Mouse (Mus musculus): ENCODE data around the gene Cdc37l1.
A peak's percentile ranks its signal among the peaks of the same experiment; 100 is the strongest.

Gene Cdc37l1

DNA sequence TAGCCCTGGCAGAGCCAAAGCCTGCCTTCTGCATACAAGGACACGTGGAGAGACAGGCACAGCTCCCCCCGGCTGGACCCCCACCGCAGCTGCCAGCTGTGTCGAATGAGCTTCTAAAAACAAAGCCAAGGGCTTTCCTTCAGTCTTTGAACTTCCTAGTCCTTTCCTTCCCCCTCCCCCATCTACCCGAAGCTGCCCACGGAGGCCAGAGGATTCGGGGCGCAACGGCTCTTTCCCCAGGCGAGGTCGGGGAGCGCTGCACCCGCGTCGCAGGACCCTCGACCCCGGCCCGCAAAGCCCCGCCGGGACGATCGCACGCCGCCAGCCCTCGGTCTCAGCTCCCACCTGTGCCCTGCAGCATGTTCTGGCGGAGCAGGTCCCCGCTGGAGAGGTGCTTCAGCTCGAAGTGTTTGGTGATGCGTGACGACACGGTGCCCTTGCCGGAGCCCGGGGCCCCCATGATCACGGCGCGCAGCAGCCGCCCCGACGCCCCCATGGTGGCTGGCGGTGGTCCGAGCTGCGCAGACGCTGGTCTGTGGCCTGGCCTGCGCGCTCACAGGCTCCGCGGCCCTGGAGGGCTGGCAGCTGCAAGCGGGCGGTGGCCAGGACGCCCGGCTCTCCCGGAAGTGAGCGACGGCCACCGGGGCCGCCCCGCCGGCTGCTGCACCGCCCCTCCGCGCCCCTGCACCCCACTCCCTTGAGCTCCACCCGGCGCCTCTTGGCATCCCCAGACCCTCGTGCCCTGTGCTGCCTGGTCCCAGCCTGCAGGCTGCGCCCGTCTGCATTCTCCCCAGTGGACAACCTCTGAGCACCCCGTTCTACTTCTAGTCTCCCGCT lies 57.4 kb downstream of the Cdc37l1 start, which contains the start of gene Ak3:
Gene Ak3, minus strand, starts transcription at position 628 of the 837 bp plus-strand sequence.
- peak; percentile 84 for DNase-seq

DNA sequence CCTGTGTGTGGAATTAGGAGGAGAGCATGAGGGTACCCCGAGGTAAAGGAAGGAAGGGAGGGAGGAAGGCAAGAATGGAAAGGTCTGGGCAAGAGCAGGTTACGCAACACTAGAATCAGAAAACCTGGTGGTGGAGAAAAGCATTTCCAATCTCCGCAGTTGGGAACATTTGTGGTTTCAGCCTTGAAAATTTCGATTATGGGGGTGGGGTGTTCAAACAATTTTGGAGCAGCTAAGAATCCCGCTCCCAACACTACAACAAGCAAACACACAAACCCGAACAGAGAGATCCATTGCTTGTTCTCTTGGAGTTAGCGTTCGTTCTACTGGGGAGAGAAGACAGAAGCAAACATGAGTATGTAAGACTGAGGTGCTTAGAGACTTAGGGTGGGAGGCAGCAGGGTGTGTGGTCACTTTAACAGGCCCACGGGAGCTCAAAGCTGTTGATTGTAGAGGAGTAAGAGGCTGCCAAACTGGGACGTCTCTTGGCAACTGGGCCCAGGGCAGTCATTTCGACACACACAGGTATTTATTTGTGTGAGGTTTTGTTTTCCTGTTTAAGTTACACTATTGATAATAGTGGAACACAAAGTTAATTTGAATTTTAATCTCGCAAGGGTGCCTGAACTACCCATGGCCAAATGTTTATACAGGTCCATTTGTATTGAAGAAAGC lies 59.4 kb downstream of the Cdc37l1 start:
- no peak for DNase-seq

DNA sequence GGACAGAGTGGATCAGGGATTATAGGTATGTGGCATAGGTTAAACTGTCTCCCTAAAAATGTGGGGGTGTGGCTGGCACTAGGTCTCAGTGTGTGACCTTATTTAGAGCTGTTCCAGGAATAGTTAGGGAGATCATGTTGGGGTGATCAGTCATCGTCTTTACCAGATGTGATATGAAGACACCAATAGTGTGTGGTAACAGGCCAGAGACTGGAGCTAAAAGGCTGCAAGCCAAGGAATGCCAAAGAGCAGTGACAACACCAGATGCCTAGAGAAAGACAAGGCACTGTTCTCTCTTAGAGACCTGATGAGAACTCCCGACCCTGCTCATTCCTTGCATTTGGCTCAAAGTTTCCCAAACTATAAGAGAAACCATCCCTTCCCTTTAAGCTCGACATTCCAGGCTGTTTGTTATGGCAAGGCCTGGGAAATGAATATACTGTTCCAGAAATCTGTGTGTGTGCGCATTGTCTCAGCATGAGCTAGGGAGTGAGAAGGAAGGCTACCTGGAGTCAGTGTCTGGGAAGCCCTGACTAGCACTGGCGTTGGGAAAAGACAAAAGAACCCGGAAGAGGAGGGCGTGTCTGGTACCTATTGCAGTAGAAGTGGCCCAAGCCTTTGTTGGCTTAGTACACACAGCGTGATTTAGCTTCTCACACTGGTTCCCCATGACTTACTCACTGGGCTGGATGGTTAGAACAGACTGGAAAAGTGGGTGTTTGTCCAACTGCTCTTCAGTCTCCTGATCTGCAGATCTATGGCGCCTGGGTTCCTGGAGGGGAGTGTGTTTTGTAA lies 60.2 kb downstream of the Cdc37l1 start:
- DNase-seq = no peak

DNA sequence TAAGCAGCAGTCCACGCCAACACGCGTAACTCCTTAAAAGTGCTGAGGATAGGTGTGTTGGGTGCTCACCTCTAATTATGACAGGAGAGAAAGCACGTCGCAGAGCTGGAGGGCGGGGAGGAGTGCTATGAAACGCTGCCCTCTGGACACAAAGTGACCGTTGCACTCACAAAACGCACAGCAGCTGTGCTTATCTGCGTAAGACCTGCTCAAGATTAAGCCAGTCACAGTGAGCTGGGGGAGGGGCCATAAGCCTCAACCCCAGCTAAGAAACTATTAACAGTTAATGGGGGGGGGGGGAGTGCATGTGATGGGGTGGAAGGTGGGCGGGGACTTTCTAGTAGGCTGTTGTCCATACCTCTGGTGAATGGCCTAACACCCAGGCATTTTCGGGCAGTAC lies 62.6 kb downstream of the Cdc37l1 start:
- DNase-seq = no peak

DNA sequence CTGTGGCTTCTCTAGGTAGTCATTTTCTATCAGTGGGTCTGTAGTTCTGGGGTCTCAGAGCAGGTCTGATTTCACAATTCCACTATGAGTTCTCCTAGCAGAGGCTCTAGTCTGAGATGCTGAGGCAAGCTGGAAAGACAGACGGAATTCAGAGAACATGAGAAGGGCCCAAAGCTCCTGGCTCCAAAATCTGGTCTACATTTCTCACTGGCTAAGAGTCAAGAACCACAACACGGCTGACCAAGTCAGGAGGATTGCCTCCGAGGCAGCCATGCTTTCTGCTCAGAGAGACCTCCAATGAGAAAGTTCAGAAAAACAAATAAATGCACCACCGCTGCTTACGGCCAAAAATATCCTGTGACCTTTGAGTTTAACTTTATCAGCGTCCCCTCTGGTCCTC lies 64.4 kb downstream of the Cdc37l1 start:
- DNase-seq = no peak

DNA sequence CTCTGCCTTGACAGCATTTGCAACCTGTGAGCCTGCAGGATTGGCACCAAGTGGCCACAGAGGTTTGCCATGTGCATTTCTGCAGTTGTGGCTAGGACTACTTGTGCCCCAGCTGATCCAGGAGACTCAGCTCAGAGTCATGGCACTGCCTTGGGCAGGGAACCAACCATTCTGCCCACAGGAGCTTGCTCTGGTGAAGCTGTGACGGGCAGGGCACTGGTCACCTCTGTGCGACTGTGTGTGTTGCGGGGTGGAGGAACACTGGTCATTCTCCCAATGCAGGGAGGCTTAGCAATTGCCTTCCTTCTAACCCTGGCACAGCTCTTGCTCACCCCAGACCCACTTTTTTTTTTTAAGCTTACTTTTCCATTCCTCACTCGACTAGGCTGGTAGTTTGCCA lies 65.3 kb downstream of the Cdc37l1 start:
- DNase-seq = no peak

DNA sequence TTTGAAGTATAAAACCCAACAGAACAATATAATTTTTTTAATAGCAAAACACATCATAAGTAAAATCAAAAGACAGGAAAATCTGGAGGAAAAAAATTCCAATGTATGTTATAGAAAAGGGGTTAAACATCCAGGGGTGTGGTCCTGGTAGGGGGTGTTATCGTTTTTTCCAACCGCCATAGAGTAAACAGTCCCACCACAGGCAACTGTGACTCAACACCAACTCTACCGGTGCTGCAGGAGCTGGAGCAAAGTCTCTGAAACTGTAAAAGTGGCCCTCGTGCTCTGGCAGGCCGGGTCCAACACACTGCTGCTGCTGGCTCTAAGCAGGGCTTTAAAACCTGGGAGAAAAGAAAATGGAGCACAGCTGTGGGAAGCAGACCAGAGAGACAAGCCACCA lies 68.6 kb downstream of the Cdc37l1 start:
- no peak for DNase-seq

DNA sequence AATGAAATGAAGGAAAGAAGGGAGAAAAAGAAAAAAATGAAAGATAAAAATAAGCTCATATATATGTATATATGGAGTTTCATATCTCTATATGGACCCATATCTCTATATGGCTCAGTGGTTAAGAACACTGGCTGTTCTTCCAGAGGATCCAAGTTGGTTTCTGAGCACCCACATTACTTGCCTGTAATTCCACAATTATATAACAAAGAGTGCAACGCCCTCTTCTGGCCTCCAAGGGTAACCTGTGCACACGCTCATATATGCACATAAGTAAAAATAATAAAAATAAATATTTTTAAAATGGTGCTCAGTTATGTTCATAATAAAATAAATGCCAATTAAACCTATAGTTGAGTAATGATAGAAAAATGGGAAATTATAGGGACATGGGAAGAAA lies 69.5 kb downstream of the Cdc37l1 start:
- DNase-seq = no peak

DNA sequence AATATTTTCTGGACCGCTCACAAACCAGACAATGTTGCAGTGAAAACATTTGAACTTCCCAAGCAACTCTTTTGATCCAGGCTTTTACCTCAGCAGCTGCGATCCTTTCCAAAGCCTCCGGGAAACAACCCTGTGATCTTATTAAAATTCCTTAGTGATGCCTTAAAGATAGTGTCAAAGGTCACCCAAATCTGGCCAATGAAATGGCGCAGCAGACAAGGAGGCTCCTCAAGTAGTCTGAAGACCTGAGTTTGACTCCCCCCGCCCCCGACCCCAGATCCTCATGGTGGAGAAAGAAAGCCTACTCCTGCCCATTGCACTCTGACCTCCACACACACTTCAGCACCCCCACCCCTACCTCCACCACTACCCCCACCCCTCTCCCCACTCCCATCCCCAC lies 70.1 kb downstream of the Cdc37l1 start:
- peak; percentile 56 for DNase-seq

DNA sequence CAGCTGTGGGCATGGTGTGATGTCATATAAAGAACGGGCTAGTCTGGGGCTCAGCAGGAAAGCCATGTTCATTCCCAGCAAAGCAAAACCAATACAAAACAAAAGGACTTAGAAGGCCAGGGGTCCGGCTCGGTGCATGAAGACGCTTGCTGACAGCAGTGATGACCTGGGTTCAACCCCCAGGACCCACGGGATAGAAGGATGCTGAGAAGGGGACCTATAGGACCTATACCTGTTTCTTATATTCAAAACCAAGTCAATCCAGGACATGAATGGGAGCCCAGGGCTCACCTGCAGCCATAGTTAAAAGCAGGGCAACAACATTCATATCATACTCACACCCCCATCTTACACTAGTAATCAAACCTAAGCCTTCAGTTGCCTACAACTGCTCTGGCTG lies 72.9 kb downstream of the Cdc37l1 start:
- no peak for DNase-seq

DNA sequence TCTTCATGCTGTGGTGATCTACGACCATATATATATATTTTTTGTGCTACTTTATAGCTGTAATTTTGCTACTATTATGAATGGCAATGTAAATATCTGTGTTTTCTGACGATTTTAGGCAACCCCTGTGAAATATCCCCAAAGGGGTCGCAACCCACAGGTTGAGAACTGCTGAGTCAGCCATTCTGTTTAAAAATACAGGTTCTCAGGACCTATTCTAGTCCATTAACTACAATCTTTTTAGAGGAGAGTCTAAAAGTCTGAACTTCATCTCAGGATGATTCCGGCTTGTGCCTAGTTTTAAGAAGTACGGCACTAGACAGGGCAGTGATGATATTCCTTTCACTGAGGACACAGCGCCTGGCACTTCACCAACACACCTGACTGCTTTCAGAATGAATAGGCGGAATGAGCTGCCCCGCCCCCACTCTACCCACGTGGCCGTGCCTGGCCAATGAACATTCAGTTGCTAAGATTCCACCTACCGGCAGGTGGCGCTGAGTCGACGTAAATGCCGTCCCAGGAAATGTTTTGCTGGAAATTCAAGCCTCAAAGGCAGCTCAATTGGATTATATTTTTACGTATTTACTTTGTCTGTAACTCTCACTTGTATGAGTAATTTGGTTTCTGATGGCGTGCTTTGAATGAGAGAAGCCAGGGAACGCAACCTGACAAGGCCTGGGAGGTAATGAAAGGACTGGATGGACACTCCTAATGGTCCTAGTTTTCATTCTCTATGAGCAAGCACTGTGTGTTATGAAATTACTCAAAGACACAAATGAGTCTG lies 73.6 kb downstream of the Cdc37l1 start:
- DNase-seq = peak; percentile 94

DNA sequence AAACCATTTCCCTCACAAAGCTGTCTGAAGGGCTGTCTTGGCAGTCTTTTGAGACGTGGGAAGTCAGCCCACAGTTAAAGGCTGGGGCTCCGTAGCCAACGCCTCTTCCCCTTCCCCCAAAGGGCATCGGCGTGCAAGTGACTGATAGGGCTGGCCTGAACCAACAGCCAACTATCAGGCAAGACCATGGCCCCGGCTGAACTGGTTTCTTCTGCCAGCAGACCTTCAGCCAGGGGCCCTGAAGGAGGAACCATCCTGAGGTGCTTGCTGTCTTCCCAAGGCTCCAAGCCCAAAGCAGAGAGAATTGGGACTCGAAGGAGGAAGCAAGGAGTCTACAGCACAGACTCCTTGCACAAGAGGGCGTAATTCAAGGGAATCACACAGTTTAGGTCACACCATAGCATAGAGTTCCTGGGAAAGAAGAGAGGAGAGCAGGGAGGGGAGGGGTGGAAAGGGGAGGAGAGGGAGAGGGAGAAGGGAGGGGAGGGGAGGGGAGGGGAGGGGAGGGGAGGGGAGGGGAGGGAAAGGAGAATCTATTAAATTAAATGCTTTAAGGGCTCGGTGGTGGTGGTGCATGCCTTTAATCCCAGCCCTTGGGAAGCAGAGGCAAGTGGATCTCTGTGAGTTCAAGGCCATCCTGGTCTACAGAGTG lies 74.4 kb downstream of the Cdc37l1 start:
- no peak for DNase-seq

DNA sequence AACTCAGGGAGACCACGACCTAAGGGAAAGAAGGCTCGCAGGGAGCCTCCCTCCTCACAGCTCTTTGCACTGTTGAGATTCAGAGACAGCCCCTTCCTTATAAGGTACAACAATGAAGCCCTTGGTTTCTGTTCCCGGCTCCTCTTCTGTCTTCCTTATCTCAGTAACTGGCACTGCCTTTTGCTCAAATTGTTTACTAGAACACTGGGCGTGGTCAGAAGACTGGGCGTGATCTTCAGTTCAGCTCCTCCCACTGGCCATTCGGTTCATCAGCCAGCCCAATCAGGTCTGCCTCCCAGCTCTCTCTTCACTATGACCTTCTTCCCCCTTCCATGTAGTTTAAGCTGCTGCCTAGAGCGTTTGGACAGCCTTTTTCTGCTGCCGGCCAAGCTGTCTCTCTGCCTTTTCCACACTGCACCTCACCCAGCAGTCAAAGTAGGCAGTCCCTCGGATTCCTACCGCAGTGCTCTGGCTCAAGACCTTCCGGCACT lies 76.9 kb downstream of the Cdc37l1 start:
- peak; percentile 72 for DNase-seq

DNA sequence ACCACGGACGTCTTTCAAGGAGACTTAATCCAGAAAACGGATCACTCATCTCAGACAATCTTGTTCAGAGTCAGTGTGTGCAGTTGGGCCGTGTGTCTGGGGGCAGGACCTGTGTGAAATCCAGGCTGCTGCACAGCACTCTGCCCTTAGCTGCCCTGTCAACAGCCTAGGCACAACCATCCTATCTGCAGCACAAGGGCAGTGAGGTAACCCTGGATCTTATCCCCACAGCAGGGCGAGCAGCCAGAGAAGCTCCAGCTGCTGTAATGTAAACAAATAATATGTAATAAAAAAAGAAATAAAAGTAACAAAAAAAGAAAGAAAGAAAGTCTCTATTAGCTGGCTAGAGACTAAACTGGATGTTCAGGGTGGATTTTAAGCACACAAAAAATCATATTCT lies 79.0 kb downstream of the Cdc37l1 start:
- DNase-seq = no peak

DNA sequence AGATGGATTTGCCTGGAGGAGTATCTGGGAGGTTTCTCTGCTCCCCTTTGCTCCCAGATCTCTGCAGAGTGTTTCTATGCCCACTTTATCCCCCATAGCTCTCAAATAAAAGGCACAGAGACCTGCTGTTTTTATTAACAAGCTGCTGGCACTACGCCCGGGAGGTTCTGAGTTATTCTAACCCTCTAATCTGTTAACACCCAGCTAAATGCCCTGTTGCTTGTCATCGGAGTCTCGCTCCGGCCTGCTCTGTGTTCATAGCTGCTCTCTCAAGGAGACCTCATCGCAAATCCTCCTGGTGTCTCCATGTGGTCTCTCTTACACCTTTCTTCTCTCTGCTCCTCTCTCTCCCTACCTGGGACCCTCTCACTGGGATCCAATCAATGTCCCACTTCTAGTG lies 84.7 kb downstream of the Cdc37l1 start:
- no peak for DNase-seq
